Mouse (Mus musculus) cortical plate, adult 2 months (tissue): Measurements from ENCODE around the gene Mettl17.

Experiments
- CTCF ChIP-seq: fragments of 200-500 bp; IDR thresholded peaks from 2 replicates; pipeline ENCODE4 v1.5.1; 2011; ENCODE audit warnings: mild to moderate bottlenecking, control low read depth, low read length; ENCODE audit not compliant: insufficient read depth; ENCODE audit errors: extremely low read depth
- POLR2A ChIP-seq: fragments of 200-500 bp; IDR thresholded peaks from 2 replicates; pipeline ENCODE4 v1.6.1; 2011; ENCODE audit warnings: mild to moderate bottlenecking, low read length, control low read depth; ENCODE audit not compliant: insufficient read depth; ENCODE audit errors: extremely low read depth

DNA sequence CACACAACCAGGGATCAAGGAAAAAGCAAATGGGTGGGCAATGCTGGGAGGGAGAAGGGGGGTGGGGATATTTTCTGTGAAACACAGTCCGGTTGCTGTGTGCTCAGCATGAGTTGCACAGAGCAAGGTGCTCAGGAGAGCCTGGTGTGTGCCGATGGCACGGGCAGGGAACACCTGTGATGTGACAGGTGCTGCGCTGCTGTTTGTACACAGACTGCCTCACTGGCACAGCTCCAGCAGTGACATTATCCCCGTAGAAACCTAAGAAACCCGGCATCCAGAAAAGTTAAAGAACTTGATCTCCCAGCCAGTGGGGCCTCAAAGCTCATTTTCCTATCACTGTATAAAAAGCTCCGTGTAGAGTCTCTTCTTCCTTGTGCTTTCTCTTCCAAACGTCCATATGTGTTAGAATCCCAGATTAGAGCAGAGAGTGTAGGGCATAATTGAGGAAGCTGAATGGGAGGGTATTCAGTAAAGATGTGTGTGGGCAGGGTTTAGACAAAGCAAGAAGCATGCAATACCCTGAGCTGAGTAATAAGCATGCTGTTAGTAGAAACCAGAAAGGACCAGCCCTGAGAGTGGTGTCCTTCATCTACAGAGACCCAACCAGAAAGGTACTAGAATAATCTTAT, 12.0 kb downstream of the Mettl17 start:
- TF ChIP-seq CTCF: no peak
- no peak for TF ChIP-seq POLR2A
